Mouse (Mus musculus) liver, adult 2 months (tissue): ENCODE results near the gene Tcf7l1. TPM values are rescaled to one million over a fixed set of nuclear protein-coding genes. Genes with fewer than 3 reads are reported as not detected.

ENCODE experiments used
- DNase-seq: peaks from one replicate; pipeline ENCODE4 v3.0.0-alpha.2; 2011; ENCODE audit warnings: low read depth, low spot score; ENCODE audit errors: extremely low read depth
- H3K27ac ChIP-seq: fragments of 200-500 bp; replicated peaks from 2 replicates; pipeline ENCODE4 v1.5.1; 2012; ENCODE audit warnings: low read depth, mild to moderate bottlenecking, control low read depth, inconsistent platforms, low read length; ENCODE audit not compliant: insufficient read depth
- H3K27me3 ChIP-seq: fragments of 200-500 bp; 2 replicates; pipeline ENCODE4 v1.6.1; 2012; ENCODE audit warnings: mild to moderate bottlenecking, moderate library complexity, low read length, inconsistent platforms; ENCODE audit not compliant: control insufficient read depth, insufficient read depth
- H3K36me3 ChIP-seq: fragments of 200-500 bp; 2 replicates; pipeline ENCODE4 v1.6.1; 2012; ENCODE audit warnings: low read length, inconsistent platforms; ENCODE audit not compliant: control insufficient read depth, insufficient read depth
- H3K4me1 ChIP-seq: fragments of 200-500 bp; 2 replicates; pipeline ENCODE4 v1.6.1; 2011; ENCODE audit warnings: low read length; ENCODE audit not compliant: control insufficient read depth, insufficient read depth
- H3K4me3 ChIP-seq: fragments of 200-500 bp; 2 replicates; pipeline ENCODE4 v1.5.1; 2011; ENCODE audit warnings: low read depth, mild to moderate bottlenecking, control low read depth, low read length, moderate library complexity; ENCODE audit not compliant: insufficient read depth
- H3K79me2 ChIP-seq: fragments of 200-500 bp; 2 replicates; pipeline ENCODE4 v1.6.1; 2012; ENCODE audit warnings: inconsistent platforms, mild to moderate bottlenecking, low read length, moderate library complexity; ENCODE audit not compliant: control insufficient read depth, insufficient read depth
- H3K9ac ChIP-seq: fragments of 200-500 bp; 2 replicates; pipeline ENCODE4 v1.6.1; 2012; ENCODE audit warnings: low read depth, mild to moderate bottlenecking, control low read depth, inconsistent platforms, low read length
- CTCF ChIP-seq: fragments of 200-500 bp; IDR thresholded peaks from 2 replicates; pipeline ENCODE4 v1.5.1; 2011; ENCODE audit warnings: low read depth, low read length, control low read depth
- POLR2A ChIP-seq: fragments of 200-500 bp; IDR thresholded peaks from 2 replicates; pipeline ENCODE4 v1.6.1; 2011; ENCODE audit warnings: low read length, control low read depth; ENCODE audit not compliant: insufficient read depth; ENCODE audit errors: extremely low read depth
- WGBS: fragments of 180-500 bp; shearing (Covaris S2); methylation state at CpG from one replicate; pipeline ENCODE4 v1.1.7; 2018; 5-methylcytosine and 5-hydroxymethylcytosine counted together
- polyA plus RNA-seq: library from polyadenylated mRNA; depleted of rRNA; stranded (reverse); fragments of >200 nt; gene quantifications from 2 replicates; pipeline ENCODE4 v1.2.3, GENCODE M21; 2012
- total RNA-seq: library from RNA; depleted of rRNA; stranded (reverse); fragments of >200 nt; gene quantifications from 2 replicates; pipeline ENCODE4 v1.2.3, GENCODE M21; 2014

The Tcf7l1 gene
- total and polyA plus RNA-seq, 2 experiments, result 0.92 to 6.9 TPM

DNA sequence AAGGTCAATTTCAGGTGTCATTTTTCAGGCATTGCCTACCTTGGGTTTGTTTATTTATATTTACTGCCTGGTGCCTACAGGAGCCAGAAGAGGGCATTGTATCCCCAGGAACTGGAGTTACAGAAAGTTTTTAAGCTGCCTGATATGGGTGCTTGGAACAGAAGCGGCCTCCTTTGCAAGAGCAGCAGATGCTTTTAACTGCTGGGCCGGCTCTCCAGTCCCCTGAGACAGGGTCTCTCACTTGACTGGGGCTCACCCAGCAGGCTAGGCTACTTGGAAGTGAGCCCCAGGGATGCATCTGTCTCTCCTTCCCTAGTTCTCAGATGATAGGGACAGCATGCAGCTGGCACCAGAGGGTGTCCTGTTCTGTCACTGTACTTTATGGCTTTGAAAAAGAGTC is 112.7 kb downstream of the Tcf7l1 start:
- TF ChIP-seq CTCF (no peak), POLR2A (no peak)
- Histone ChIP-seq H3K27ac (no peak overlapping the region), H3K79me2 (peaks cover 2% of the 10 kb centered on the region; the same call in 1 of the 2 replicates), H3K36me3 (no peaks in the 10 kb centered on the region), H3K27me3 (no peaks in the 10 kb centered on the region), H3K9ac (no peak overlapping the region), H3K4me1 (no peaks in the 10 kb centered on the region), H3K4me3 (no peak overlapping the region)
- no peak for DNase-seq
- 80% methylated on average over 2 of the region's 2 CpGs for WGBS

DNA sequence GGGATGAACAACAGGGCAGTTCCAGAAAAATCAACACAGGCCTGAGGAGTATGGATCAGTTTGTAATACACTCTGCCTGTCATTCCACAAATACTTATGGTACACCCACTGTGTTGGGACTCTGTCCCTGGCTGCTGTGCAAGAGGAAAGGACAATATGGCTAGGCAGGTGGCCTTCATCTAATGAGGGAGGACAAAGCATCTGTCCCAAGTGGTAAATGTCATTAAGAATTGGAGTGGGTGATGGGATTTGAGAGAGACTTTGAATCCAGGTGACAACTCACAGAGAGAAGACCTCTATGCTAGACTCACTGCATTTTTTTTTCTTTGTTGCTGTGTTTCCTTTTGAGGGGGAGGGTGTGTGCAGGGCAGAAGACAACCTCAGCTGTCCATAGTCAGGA is 115.3 kb downstream of the Tcf7l1 start:
- no peak overlapping the region for H3K9ac ChIP-seq
- H3K27ac ChIP-seq, result no peak overlapping the region
- TF ChIP-seq POLR2A (no peak), CTCF (no peak)
- H3K79me2 ChIP-seq, result peaks cover 2% of the 10 kb centered on the region; the same call in 1 of the 2 replicates
- H3K4me3 ChIP-seq, result no peak overlapping the region
- no peaks in the 10 kb centered on the region for H3K4me1 ChIP-seq
- no peaks in the 10 kb centered on the region for H3K36me3 ChIP-seq
- DNase-seq, result no peak
- H3K27me3 ChIP-seq, result no peaks in the 10 kb centered on the region

DNA sequence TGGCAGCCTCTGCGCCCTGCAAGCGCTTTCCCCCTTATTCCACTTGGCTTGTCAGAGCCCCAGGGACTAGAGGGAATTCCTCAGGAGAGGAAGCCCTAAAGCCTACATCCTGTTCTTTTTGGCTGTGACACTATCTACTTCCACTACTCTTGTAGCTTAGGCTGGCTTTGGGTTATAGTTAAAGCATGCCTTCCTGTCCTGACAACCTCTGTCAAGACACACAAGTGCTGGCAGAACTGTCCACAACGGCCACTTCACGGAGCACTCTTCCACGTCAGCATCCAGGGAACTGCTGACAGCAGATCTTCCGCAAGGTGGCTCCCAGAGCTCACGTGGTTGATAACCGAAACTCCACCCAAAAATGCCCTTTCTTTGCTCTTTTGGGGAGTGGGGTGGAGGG is 117.9 kb downstream of the Tcf7l1 start:
- H3K9ac ChIP-seq, result no peak overlapping the region
- H3K4me1 ChIP-seq, result no peaks in the 10 kb centered on the region
- TF ChIP-seq POLR2A (no peak), CTCF (no peak)
- no peak overlapping the region for H3K4me3 ChIP-seq
- no peaks in the 10 kb centered on the region; the same call in 1 of the 2 replicates for H3K79me2 ChIP-seq
- no peaks in the 10 kb centered on the region for H3K36me3 ChIP-seq
- WGBS, result 73% methylated on average over 8 of the region's 8 CpGs
- DNase-seq, result no peak
- H3K27me3 ChIP-seq, result no peaks in the 10 kb centered on the region
- peak overlapping the region; percentile 30 for H3K27ac ChIP-seq

DNA sequence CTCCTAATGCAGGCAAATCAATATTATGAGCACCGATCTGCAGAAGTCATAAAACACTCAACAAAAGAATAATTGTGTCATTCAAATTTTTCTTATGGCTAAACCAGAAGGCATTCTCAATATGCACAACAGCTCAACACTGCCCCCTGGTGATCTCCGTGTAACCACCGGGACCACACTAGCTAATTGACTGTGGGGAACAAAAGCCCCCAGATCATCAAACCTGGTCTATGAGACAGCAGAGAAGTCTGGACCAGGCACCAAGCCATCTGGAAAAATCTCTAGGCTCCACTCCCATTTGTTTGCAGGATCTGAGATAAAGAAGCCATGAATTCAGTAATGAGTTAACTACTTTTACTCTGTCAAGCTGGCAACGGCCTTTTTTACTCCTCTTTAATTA is 122.0 kb downstream of the Tcf7l1 start:
- Histone ChIP-seq H3K79me2 (no peaks in the 10 kb centered on the region; the same call in 1 of the 2 replicates), H3K27ac (no peak overlapping the region), H3K4me3 (no peak overlapping the region), H3K36me3 (no peaks in the 10 kb centered on the region), H3K9ac (no peak overlapping the region), H3K27me3 (no peaks in the 10 kb centered on the region), H3K4me1 (no peaks in the 10 kb centered on the region)
- TF ChIP-seq POLR2A (no peak), CTCF (peak; percentile 60; the same call in 1 of the 2 replicates)
- WGBS, result 67% methylated on average over 4 of the region's 4 CpGs
- no peak for DNase-seq

DNA sequence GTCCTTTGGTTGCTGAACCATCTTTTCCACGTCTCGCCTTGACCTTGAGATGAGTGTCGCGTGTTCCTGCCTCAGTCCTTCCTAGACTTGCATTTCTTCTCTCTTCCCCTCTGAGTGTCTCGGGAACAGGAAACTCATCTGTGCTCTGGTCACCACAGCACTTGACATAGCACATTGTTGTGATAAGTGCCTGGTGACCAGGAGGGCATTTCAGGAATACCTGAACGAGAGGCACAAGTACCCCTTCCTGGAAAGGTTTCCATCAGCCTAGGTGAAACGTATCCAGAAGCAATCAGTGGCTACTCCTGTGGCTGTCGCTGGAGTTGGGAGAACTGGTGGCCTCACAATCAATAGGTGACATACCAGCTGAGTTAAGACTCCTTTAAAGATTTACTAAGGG is 124.8 kb downstream of the Tcf7l1 start:
- Histone ChIP-seq H3K27me3 (no peaks in the 10 kb centered on the region), H3K9ac (no peak overlapping the region), H3K36me3 (no peaks in the 10 kb centered on the region), H3K4me3 (no peak overlapping the region), H3K4me1 (0 out of 2 replicates have a peak, but pooled peaks cover 8% of the 10 kb centered on the region), H3K79me2 (no peaks in the 10 kb centered on the region; the same call in 1 of the 2 replicates), H3K27ac (no peak overlapping the region)
- DNase-seq, result no peak
- WGBS, result 70% methylated on average over 8 of the region's 8 CpGs
- TF ChIP-seq CTCF (no peak), POLR2A (no peak)

DNA sequence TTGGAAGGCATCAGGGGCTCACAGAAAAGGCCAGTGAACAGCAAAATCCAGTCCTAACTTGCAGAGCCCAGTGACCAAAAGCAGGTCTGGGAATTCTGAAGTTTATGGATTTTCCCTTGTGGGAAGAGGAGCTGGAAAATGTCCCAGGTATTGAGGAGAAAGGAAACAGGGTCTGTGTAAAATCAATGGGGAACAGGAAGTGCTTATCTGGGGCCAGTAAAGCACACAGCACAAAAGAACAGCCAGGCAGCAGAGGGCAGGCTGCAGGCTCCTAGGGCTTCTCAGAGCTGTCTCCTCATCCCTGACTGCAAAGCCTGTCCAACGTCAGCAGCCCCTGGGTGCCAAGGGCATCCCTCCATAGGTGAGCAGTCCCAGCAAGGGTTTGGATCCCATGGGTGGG is 126.1 kb downstream of the Tcf7l1 start:
- Histone ChIP-seq H3K79me2 (no peaks in the 10 kb centered on the region; the same call in 1 of the 2 replicates), H3K27ac (0 out of 2 replicates have a peak overlapping the region, but pooled peaks have one; percentile 13), H3K9ac (no peak overlapping the region), H3K4me1 (0 out of 2 replicates have a peak, but pooled peaks cover 8% of the 10 kb centered on the region), H3K4me3 (no peak overlapping the region), H3K36me3 (no peaks in the 10 kb centered on the region), H3K27me3 (no peaks in the 10 kb centered on the region)
- 15% methylated on average over 1 of the region's 1 CpGs for WGBS
- no peak for DNase-seq
- TF ChIP-seq CTCF (peak; percentile 19; the same call in 1 of the 2 replicates), POLR2A (no peak)
